Mouse (Mus musculus) urinary bladder, postnatal 25 days (tissue): ENCODE data around the gene Gm26741.

ENCODE experiments used
- DNase-seq: peaks from one replicate; pipeline ENCODE4 v3.0.0; 2022; ENCODE audit warnings: low spot score

The Gm26741 gene

DNA sequence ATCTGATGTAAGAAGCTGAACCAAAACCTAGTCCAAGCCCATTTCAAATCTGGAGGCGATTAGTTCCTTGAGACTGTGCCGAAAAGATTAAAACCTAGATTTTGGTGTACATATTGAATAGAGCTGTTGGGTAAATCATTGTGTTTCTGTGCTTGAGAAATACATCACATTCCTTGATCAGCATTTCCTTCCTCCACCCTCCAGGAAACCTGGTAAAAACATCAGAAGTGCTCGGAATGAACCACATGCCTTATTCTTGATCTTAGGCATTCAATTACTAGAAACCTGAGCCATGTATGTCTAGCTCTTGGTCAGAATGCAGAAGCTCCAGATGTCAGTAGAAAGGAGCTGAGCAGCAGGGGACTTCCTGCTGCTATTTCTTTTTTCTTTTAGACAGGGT, 30.9 kb downstream of the Gm26741 start:
- no peak for DNase-seq

DNA sequence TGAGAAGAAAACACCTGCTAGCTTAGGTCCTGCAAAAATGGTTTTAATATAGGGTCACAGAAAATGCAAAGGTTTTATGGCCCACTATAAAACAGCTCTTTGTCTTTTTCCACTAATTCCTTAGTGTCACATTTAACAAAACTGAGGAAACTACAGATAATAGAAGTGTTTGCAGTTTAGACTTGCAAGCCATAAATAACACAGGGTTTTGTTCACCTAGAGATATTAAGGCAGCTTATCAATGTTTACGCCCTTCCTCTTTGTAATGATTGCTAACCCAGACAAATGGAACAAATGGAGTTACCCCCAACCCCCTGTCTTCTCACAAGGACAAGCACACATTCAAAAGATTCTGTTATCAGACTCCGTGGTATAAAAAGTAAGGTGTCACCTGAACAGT, 32.6 kb downstream of the Gm26741 start:
- DNase-seq, result no peak

GRCm38 (mm10) chr10:52396647-52397046, 38.1 kb downstream of the Gm26741 start:
- no peak for DNase-seq

DNA sequence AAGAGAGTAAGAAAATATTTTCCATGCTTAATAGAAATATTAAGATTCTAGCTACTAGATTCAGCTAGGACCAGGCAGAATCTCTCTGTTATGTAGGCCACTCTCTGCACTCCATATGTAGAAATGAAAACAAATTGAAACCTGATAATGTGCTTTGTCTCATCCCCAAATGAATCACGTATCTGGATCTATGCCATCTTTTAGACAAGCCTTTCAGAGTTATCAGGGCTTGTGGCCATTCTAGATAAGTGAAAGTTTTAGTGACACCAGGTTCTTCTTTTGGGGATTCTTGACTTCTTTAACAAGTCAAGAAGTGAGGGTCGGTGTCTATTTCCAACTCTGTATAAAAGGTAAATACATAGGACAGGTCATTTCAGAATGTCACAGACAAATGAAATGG, 40.1 kb downstream of the Gm26741 start:
- no peak for DNase-seq

DNA sequence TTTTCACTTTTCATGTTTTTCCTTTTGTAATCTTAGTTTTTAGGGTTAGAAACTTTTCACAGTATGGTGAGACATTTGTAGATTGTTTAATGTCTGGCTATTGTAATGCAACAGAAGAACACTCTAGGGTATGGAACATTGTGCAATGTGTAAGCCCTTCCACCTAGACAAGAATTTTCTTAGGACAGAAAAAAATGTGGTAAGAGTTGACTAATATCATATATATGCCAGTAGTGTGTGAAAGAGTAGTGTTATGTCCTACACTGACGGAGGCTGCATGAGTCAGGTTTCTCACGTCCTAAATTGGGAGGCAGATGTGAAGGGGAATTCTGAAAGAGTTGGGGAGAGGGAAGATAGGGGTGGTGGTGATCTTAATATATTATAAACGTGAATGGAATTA, 41.2 kb downstream of the Gm26741 start:
- no peak for DNase-seq

DNA sequence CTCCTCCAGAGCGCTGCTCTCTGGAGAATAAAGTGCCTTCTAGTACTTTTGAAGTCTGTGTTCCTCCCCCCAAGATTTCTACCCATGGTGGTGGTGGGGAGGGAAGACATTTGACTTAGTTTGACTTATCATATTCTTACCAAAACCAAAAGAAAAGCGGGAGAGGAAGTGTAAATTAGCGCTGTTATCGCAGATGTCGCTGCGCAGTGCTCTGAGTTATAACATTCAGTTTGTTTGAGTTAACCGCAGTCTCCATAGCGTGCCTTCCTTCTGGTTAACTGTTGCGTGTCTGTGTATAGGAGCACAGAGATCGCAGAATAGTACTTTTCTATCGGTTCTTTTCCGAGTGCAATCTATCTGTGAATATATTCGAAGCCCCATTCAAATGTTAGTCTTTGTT, 46.6 kb downstream of the Gm26741 start:
- no peak for DNase-seq

- no peak for DNase-seq
Measured at GRCm38 (mm10) chr10:52407526-52407925, 49.0 kb downstream of the Gm26741 start.
